Mouse (Mus musculus): ENCODE measurements around the gene Fis1. TPM values are rescaled to one million over a fixed set of nuclear protein-coding genes. Genes with fewer than 3 reads are reported as not detected.
A peak's percentile ranks its signal among the peaks of the same experiment; 100 is the strongest.
"Not testable (repeated sequence)": the region's sequence is repeated elsewhere in the genome, so short reads cannot be mapped to it uniquely, and the experiment has no call there.

Fis1 gene
- total RNA-seq, 2 experiments from 2014 or later, result 211 to 213 TPM

- no peak for DNase-seq (ENCODE audit: low spot score in 2 of 2)
Observed at GRCm38 (mm10) chr5:136939284-136939683, 13.8 kb upstream of the Fis1 start.

GRCm38 (mm10) chr5:136940029-136940428 lies 13.0 kb upstream of the Fis1 start:
- not testable (repeated sequence) for DNase-seq (ENCODE audit: low spot score in 2 of 2)

GRCm38 (mm10) chr5:136940845-136941560 lies 12.1 kb upstream of the Fis1 start:
- DNase-seq (ENCODE audit: low spot score in 2 of 2), result no peak

- no peak for DNase-seq (ENCODE audit: low spot score in 2 of 2)
Observed at GRCm38 (mm10) chr5:136942781-136943180, 10.3 kb upstream of the Fis1 start.

GRCm38 (mm10) chr5:136943382-136943781 lies 9.7 kb upstream of the Fis1 start:
- no peak for DNase-seq (ENCODE audit: low spot score in 2 of 2)

GRCm38 (mm10) chr5:136945084-136945483 lies 8.0 kb upstream of the Fis1 start:
- no peak for DNase-seq (ENCODE audit: low spot score in 2 of 2)

- DNase-seq (ENCODE audit: low spot score in 2 of 2), result no peak
Observed at GRCm38 (mm10) chr5:136947874-136948273, 5.2 kb upstream of the Fis1 start.

- not testable (repeated sequence) for DNase-seq (ENCODE audit: low spot score in 2 of 2)
Observed at GRCm38 (mm10) chr5:136949551-136950336, 3.3 kb upstream of the Fis1 start.

- DNase-seq (ENCODE audit: low spot score in 2 of 2), result no peak
Observed at GRCm38 (mm10) chr5:136950521-136950920, 2.6 kb upstream of the Fis1 start.

GRCm38 (mm10) chr5:136952153-136952552 lies 922 bp upstream of the Fis1 start:
- DNase-seq (ENCODE audit: low spot score in 2 of 2), result no peak

- DNase-seq (ENCODE audit: low spot score in 2 of 2), result no peak
Observed at GRCm38 (mm10) chr5:136953440-136953951, 421 bp downstream of the Fis1 start.

- DNase-seq (ENCODE audit: low spot score in 2 of 2), result no peak
Observed at GRCm38 (mm10) chr5:136955622-136956021, 2.5 kb downstream of the Fis1 start.

GRCm38 (mm10) chr5:136957250-136957649 lies 4.2 kb downstream of the Fis1 start:
- no peak for DNase-seq (ENCODE audit: low spot score in 2 of 2)

GRCm38 (mm10) chr5:136958991-136959605 lies 6.0 kb downstream of the Fis1 start:
- DNase-seq (ENCODE audit: low spot score in 2 of 2), result no peak

- no peak for DNase-seq (ENCODE audit: low spot score in 2 of 2)
Observed at GRCm38 (mm10) chr5:136960053-136960452, 7.0 kb downstream of the Fis1 start.

GRCm38 (mm10) chr5:136961334-136961982 lies 8.4 kb downstream of the Fis1 start:
- DNase-seq (ENCODE audit: low spot score in 2 of 2), result no peak

GRCm38 (mm10) chr5:136961983-136962461 lies 8.9 kb downstream of the Fis1 start:
- peak; percentile 48 to 81 for DNase-seq (ENCODE audit: low spot score in 2 of 2)

GRCm38 (mm10) chr5:136962501-136962900 lies 9.4 kb downstream of the Fis1 start:
- DNase-seq (ENCODE audit: low spot score in 2 of 2), result peak; percentile 60

- no peak for DNase-seq (ENCODE audit: low spot score in 2 of 2)
Observed at GRCm38 (mm10) chr5:136962966-136963540, 10.0 kb downstream of the Fis1 start.

- DNase-seq (ENCODE audit: low spot score in 2 of 2), result no peak
Observed at GRCm38 (mm10) chr5:136965210-136965609, 12.1 kb downstream of the Fis1 start.

GRCm38 (mm10) chr5:136965686-136966085 lies 12.6 kb downstream of the Fis1 start:
- DNase-seq (ENCODE audit: low spot score in 2 of 2), result no peak
